Mouse (Mus musculus) stomach, embryonic 16.5 days (tissue): ENCODE data around the gene Mrpl37. TPM values are rescaled to one million over a fixed set of nuclear protein-coding genes. Genes with fewer than 3 reads are reported as not detected.

ENCODE experiments used
- ATAC-seq: fragments of 200-750 bp; cut with Nextera tagmentation; 2 replicates; pipeline ENCODE4 v1.8.0; 2017; ENCODE audit warnings: moderate number of reproducible peaks, moderate TSS enrichment; ENCODE audit not compliant: insufficient read depth, low FRiP score
- H3K27ac ChIP-seq: fragments of 300-500 bp; sonication (generic); 2 replicates; pipeline ENCODE4 v1.5.1; 2014; ENCODE audit warnings: low read length
- H3K27me3 ChIP-seq: fragments of 300-500 bp; sonication (generic); 2 replicates; pipeline ENCODE4 v1.6.1; 2014; ENCODE audit warnings: low read length, control low read depth, mixed read lengths; ENCODE audit not compliant: control insufficient read depth, insufficient read depth
- H3K36me3 ChIP-seq: fragments of 300-500 bp; sonication (generic); 2 replicates; pipeline ENCODE4 v1.6.1; 2014; ENCODE audit warnings: low read length; ENCODE audit not compliant: control insufficient read depth, insufficient read depth
- H3K4me1 ChIP-seq: fragments of 300-500 bp; sonication (generic); 2 replicates; pipeline ENCODE4 v1.6.1; 2014; ENCODE audit warnings: low read length, control low read depth, mixed read lengths; ENCODE audit not compliant: control insufficient read depth, insufficient read depth
- H3K4me2 ChIP-seq: fragments of 300-500 bp; sonication (generic); 2 replicates; pipeline ENCODE4 v1.6.1; 2014; ENCODE audit warnings: low read depth, low read length, mixed read lengths
- H3K4me3 ChIP-seq: fragments of 300-500 bp; sonication (generic); replicated peaks from 2 replicates; pipeline ENCODE4 v1.5.1; 2014; ENCODE audit warnings: mild to moderate bottlenecking, low read length
- H3K9ac ChIP-seq: fragments of 300-500 bp; sonication (generic); 2 replicates; pipeline ENCODE4 v1.6.1; 2014; ENCODE audit warnings: low read length
- H3K9me3 ChIP-seq: fragments of 300-500 bp; sonication (generic); replicated peaks from 2 replicates; pipeline ENCODE4 v1.6.1; 2016; ENCODE audit warnings: low read length, control low read depth; ENCODE audit not compliant: control insufficient read depth
- WGBS: fragments of 180-500 bp; shearing (Covaris S2); extraction: QIAGEN DNeasy Blood & Tissue Kit; methylation state at CpG from one replicate; pipeline ENCODE4 v1.1.7; 2014; 5-methylcytosine and 5-hydroxymethylcytosine counted together
- polyA plus RNA-seq: library from polyadenylated mRNA; unstranded; fragments of >200 nt; fragmentation: Nextera tagmentation; extraction: Ambion mirVana; gene quantifications from 2 replicates; pipeline ENCODE4 v1.2.1, GENCODE M21; 2015

Mrpl37 gene
- polyA plus RNA-seq, 1 experiment from 2014 or later = 91.8 TPM

GRCm38 (mm10) chr4:107017257-107017656, 49.4 kb downstream of the Mrpl37 start:
- ATAC-seq = no peak

GRCm38 (mm10) chr4:107015971-107016511, 50.6 kb downstream of the Mrpl37 start:
- Histone ChIP-seq H3K27ac (peak overlapping the region; percentile 56), H3K9ac (peak overlapping the region; percentile 38), H3K4me2 (no peak overlapping the region), H3K4me3 (no peak overlapping the region), H3K27me3 (no peaks in the 10 kb centered on the region), H3K4me1 (peaks cover 27% of the 10 kb centered on the region), H3K36me3 (no peaks in the 10 kb centered on the region), H3K9me3 (no peaks in the 10 kb centered on the region)
- WGBS = 46% methylated on average over 13 of the region's 13 CpGs
- ATAC-seq = peak; percentile 14; the same call in 1 of the 2 replicates

More at GRCm38 (mm10) chr4:107017257-107017656, 49.4 kb downstream of the Mrpl37 start:
- Histone ChIP-seq H3K4me1 (peaks cover 27% of the 10 kb centered on the region), H3K4me2 (no peak overlapping the region), H3K36me3 (no peaks in the 10 kb centered on the region), H3K9me3 (no peaks in the 10 kb centered on the region), H3K27me3 (no peaks in the 10 kb centered on the region), H3K27ac (no peak overlapping the region), H3K9ac (no peak overlapping the region), H3K4me3 (no peak overlapping the region)

- Histone ChIP-seq H3K4me1 (peaks cover 20% of the 10 kb centered on the region), H3K9me3 (no peaks in the 10 kb centered on the region), H3K27ac (no peak overlapping the region; the same call in 1 of the 2 replicates), H3K27me3 (no peaks in the 10 kb centered on the region), H3K4me3 (no peak overlapping the region), H3K4me2 (no peak overlapping the region), H3K36me3 (no peaks in the 10 kb centered on the region), H3K9ac (0 out of 2 replicates have a peak overlapping the region, but pooled peaks have one; percentile 2)
- ATAC-seq = no peak
- 83% methylated on average over 9 of the region's 9 CpGs for WGBS
These were observed 52.8 kb downstream of the Mrpl37 start for GRCm38 (mm10) chr4:107013817-107014260.

- ATAC-seq = no peak
- Histone ChIP-seq H3K4me2 (no peak overlapping the region), H3K36me3 (no peaks in the 10 kb centered on the region), H3K9ac (0 out of 2 replicates have a peak overlapping the region, but pooled peaks have one; percentile 2), H3K27me3 (no peaks in the 10 kb centered on the region), H3K4me3 (no peak overlapping the region), H3K27ac (no peak overlapping the region), H3K9me3 (no peaks in the 10 kb centered on the region), H3K4me1 (peaks cover 14% of the 10 kb centered on the region)
- WGBS = 83% methylated on average over 6 of the region's 6 CpGs
These were observed 53.4 kb downstream of the Mrpl37 start for GRCm38 (mm10) chr4:107013119-107013816.

GRCm38 (mm10) chr4:107012574-107012973, 54.1 kb downstream of the Mrpl37 start:
- no peak for ATAC-seq
- 87% methylated on average over 3 of the region's 3 CpGs for WGBS
- H3K9me3 ChIP-seq = no peaks in the 10 kb centered on the region
- peaks cover 11% of the 10 kb centered on the region for H3K4me1 ChIP-seq
- no peak overlapping the region for H3K9ac ChIP-seq
- no peak overlapping the region for H3K4me2 ChIP-seq
- H3K36me3 ChIP-seq = no peaks in the 10 kb centered on the region
- H3K27ac ChIP-seq = no peak overlapping the region
- no peaks in the 10 kb centered on the region for H3K27me3 ChIP-seq
- no peak overlapping the region for H3K4me3 ChIP-seq

GRCm38 (mm10) chr4:107012005-107012478, 54.6 kb downstream of the Mrpl37 start:
- Histone ChIP-seq H3K4me2 (no peak overlapping the region), H3K9me3 (no peaks in the 10 kb centered on the region), H3K4me1 (peaks cover 11% of the 10 kb centered on the region), H3K36me3 (no peaks in the 10 kb centered on the region), H3K9ac (no peak overlapping the region), H3K27ac (no peak overlapping the region), H3K27me3 (no peaks in the 10 kb centered on the region), H3K4me3 (no peak overlapping the region)
- WGBS = 70% methylated on average over 13 of the region's 13 CpGs
- ATAC-seq = peak; percentile 15; the same call in 1 of the 2 replicates

GRCm38 (mm10) chr4:107011325-107012004, 55.2 kb downstream of the Mrpl37 start:
- Histone ChIP-seq H3K9ac (no peak overlapping the region), H3K4me2 (no peak overlapping the region), H3K36me3 (no peaks in the 10 kb centered on the region), H3K9me3 (no peaks in the 10 kb centered on the region), H3K4me3 (no peak overlapping the region), H3K4me1 (peaks cover 8% of the 10 kb centered on the region), H3K27me3 (no peaks in the 10 kb centered on the region), H3K27ac (peak overlapping the region; percentile 25; the same call in 1 of the 2 replicates)
- 82% methylated on average over 8 of the region's 8 CpGs for WGBS
- ATAC-seq = no peak

GRCm38 (mm10) chr4:107009548-107009947, 57.1 kb downstream of the Mrpl37 start:
- 91% methylated on average over 7 of the region's 7 CpGs for WGBS
- Histone ChIP-seq H3K36me3 (no peaks in the 10 kb centered on the region), H3K4me2 (no peak overlapping the region), H3K27me3 (no peaks in the 10 kb centered on the region), H3K9me3 (no peaks in the 10 kb centered on the region), H3K4me1 (0 out of 2 replicates have a peak, but pooled peaks cover 3% of the 10 kb centered on the region), H3K27ac (no peak overlapping the region), H3K9ac (no peak overlapping the region), H3K4me3 (no peak overlapping the region)
- no peak for ATAC-seq

GRCm38 (mm10) chr4:107008161-107008560, 58.5 kb downstream of the Mrpl37 start:
- Histone ChIP-seq H3K9ac (no peak overlapping the region), H3K4me2 (no peak overlapping the region), H3K27ac (no peak overlapping the region), H3K9me3 (no peaks in the 10 kb centered on the region), H3K36me3 (no peaks in the 10 kb centered on the region), H3K4me3 (no peak overlapping the region), H3K27me3 (no peaks in the 10 kb centered on the region), H3K4me1 (peaks cover 6% of the 10 kb centered on the region; the same call in 1 of the 2 replicates)
- no peak for ATAC-seq
- WGBS = 83% methylated on average over 2 of the region's 2 CpGs
